Mouse (Mus musculus): ENCODE measurements at regions not wholly inside any gene's neighbourhood (a gene's known extent, or its start where the extent isn't known, plus 50 kb on each side); places are given as distances from the start of the nearest gene placed in this dataset.

- H3K4me3 ChIP-seq (ENCODE audit: low read depth, low read length): no peak overlapping the region
Measured at GRCm38 (mm10) chr5:76429441-76429840, 54.4 kb upstream of the Gm7271 start.

DNA sequence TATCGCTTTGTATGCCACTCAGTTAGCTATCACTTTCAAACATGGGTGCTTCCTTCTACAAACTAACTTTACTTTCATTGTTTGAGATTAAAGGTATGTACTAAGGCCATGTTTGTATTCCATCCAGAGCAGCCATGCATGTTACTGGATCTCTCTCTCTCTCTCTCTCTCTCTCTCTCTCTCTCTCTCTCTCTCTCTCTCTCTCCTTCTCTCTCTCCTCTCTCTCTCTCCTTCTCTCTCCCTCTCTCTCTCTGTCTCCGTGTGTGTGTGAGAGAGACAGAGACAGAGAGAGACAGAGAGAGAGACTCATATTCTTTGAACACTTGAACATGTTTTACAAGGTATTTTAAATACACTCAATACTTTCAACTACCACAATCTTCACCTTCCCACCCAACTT is 50.2 kb upstream of the Gm7271 start:
- Histone ChIP-seq H3K27ac (ENCODE audit: low read depth, low read length) (no peak overlapping the region), H3K9ac (ENCODE audit: low read depth, low read length) (no peak overlapping the region), H3K4me2 (replicated peaks; ENCODE audit: low read depth, low read length) (no peak overlapping the region), H3K27me3 (ENCODE audit: control insufficient read depth, insufficient read depth, low read length) (no peaks in the 10 kb centered on the region), H3K4me3 (ENCODE audit: low read depth, low read length) (no peak overlapping the region), H3K4me1 (replicated peaks; ENCODE audit: control insufficient read depth, insufficient read depth, low read length) (no peaks in the 10 kb centered on the region), H3K36me3 (ENCODE audit: control insufficient read depth, insufficient read depth, low read length) (no peaks in the 10 kb centered on the region), H3K9me3 (ENCODE audit: control insufficient read depth, low read length) (no peaks in the 10 kb centered on the region)
- ATAC-seq (ENCODE audit: low FRiP score): no peak
- WGBS: 91% methylated on average over 2 of the region's 2 CpGs
- DNase-seq (ENCODE audit: low spot score): no peak

More at GRCm38 (mm10) chr5:76429441-76429840, 54.4 kb upstream of the Gm7271 start:
- Histone ChIP-seq H3K4me1 (replicated peaks; ENCODE audit: control insufficient read depth, insufficient read depth, low read length) (no peaks in the 10 kb centered on the region), H3K36me3 (ENCODE audit: control insufficient read depth, insufficient read depth, low read length) (no peaks in the 10 kb centered on the region), H3K4me2 (replicated peaks; ENCODE audit: low read depth, low read length) (no peak overlapping the region), H3K27ac (ENCODE audit: low read depth, low read length) (no peak overlapping the region), H3K9me3 (ENCODE audit: control insufficient read depth, low read length) (no peaks in the 10 kb centered on the region), H3K27me3 (ENCODE audit: control insufficient read depth, insufficient read depth, low read length) (no peaks in the 10 kb centered on the region), H3K9ac (ENCODE audit: low read depth, low read length) (no peak overlapping the region)
- no peak for DNase-seq (ENCODE audit: low spot score)
- no peak for ATAC-seq (ENCODE audit: low FRiP score)
- WGBS: 75% methylated on average over 5 of the region's 5 CpGs

Measured in hindbrain, embryonic 11.5 days (tissue).